Mouse (Mus musculus) lung, adult 2 months (tissue): ENCODE results near the gene Naa80.

Experiments
- CTCF ChIP-seq: fragments of 200-500 bp; IDR thresholded peaks from 2 replicates; pipeline ENCODE4 v1.5.1; 2011; ENCODE audit warnings: mild to moderate bottlenecking, low read length, control low read depth; ENCODE audit not compliant: insufficient read depth
- POLR2A ChIP-seq: fragments of 200-500 bp; IDR thresholded peaks from 2 replicates; pipeline ENCODE4 v1.6.1; 2011; ENCODE audit warnings: low read depth, mild to moderate bottlenecking, control low read depth, low read length, borderline replicate concordance; ENCODE audit errors: extremely low read depth

DNA sequence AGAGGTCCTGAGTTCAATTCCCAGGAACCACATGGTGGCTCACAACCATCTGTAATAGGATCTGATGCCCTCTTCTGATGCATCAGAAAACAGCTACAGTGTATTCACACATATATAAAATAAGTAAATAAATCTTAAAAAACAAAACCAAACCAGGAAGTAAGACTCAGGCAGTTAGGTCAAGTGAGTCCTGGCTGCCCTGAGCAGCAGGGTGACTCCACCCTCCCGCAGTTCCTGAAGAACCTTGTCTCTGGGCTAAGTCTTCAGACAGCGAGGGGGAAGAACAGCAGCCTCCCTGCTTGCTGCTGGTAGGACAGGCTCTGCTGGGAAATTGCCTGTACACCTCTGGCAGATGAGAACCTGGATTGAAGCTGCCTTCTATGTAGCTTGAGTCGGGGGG is 22.3 kb upstream of the Naa80 start:
- TF ChIP-seq CTCF (no peak), POLR2A (no peak)
